Mouse (Mus musculus): ENCODE data around the gene H2-Q6.
"Not testable (repeated sequence)": the region's sequence is repeated elsewhere in the genome, so short reads cannot be mapped to it uniquely, and the experiment has no call there.

DNA sequence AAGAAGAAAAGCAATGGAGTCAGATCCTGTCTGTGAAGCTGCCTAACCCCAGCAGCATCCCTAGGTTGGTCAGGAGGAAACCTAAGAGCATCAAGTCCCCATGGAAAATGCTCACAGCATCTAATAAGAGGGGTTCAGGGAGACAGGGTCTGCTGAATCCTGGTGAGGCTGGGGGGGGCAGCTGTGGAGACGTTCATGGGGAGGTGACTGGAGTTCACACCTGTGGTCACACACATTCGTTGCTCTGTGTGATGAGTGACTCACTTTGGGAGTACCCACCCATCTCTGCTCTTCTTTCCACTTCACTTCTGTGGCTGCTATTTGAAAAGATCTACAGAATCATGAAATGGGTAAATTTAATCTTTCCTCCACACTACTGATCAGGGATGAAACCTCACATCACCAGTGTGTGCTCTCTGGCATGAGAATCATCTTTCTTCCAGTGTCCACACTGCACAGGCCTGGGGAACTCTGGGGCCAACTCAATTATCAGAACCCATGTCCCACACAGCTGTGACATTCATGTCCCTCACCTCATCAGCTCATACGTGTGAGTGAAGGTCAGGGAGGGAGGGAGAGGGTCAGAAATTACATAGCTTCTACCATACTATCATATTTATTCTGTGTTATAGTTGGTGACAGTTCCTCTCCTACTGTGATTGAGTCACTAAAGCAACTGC is 1.4 kb upstream of the H2-Q6 start:
- TF ChIP-seq USF1 (IDR thresholded peaks at IDR 0.05; ENCODE audit: low read depth); CTCF (IDR thresholded peaks at IDR 0.05; ENCODE audit: control insufficient read depth, insufficient read depth, insufficient read length); MYOD1 (IDR thresholded peaks at IDR 0.05; ENCODE audit: control insufficient read depth, insufficient read length, low read depth); MAX (IDR thresholded peaks at IDR 0.05); CEBPB (IDR thresholded peaks at IDR 0.05; ENCODE audit: low read depth): not testable (repeated sequence)

Measured in C2C12 (cell line).